Mouse (Mus musculus): ENCODE results near the gene Irak4.

GRCm38 (mm10) chr15:94565854-94566253 is 22.4 kb downstream of the Irak4 start:
- TF ChIP-seq CTCF (conservative IDR thresholded peaks at IDR 0.05; ENCODE audit: insufficient read depth, insufficient read length, low read depth, low read length) (no peak), POLR2A (IDR thresholded peaks at IDR 0.05; ENCODE audit: low read depth, low read length) (no peak)
